Mouse (Mus musculus) gastrocnemius, postnatal 25 days (tissue): ENCODE results near the gene Bhlha15. TPM values are rescaled to one million over a fixed set of nuclear protein-coding genes. Genes with fewer than 3 reads are reported as not detected.

Experiments used
- DNase-seq: peaks from one replicate; pipeline ENCODE4 v3.0.0; 2022
- total RNA-seq, 2 experiments: library from RNA; stranded (reverse); gene quantifications; 1 replicate in 1 of 2; 2 replicates in 1 of 2; pipeline ENCODE4 v1.2.3; 2021

Bhlha15 gene
- total RNA-seq, 2 experiments from 2014 or later: not detected

GRCm38 (mm10) chr5:144234222-144234621, 44.1 kb downstream of the Bhlha15 start:
- DNase-seq: no peak

GRCm38 (mm10) chr5:144234714-144235113, 44.6 kb downstream of the Bhlha15 start:
- no peak for DNase-seq

- DNase-seq: no peak
Measured at GRCm38 (mm10) chr5:144238969-144239368, 48.9 kb downstream of the Bhlha15 start.

Other genes with a start within 250 kb of the Bhlha15 start
- 10 to 100 TPM; 33.5 to 38.0 TPM for gene Ccz1, start 175.4 kb upstream of the Bhlha15 start, total RNA-seq
- gene Ocm, start 163.6 kb upstream of the Bhlha15 start, total RNA-seq: not detected
- gene Lmtk2, start 89.8 kb upstream of the Bhlha15 start, total RNA-seq: 10 to 100 TPM; 17.0 to 17.3 TPM
- gene Tecpr1, start 33.3 kb downstream of the Bhlha15 start, total RNA-seq: 10 to 100 TPM; 14.4 to 15.3 TPM
- 10 to 100 TPM; 36.0 to 43.5 TPM for gene Bri3, start 54.2 kb downstream of the Bhlha15 start, total RNA-seq
- under 1 TPM; 0.35 to 0.84 TPM for gene Baiap2l1, start 167.8 kb downstream of the Bhlha15 start, total RNA-seq